Mouse (Mus musculus) neutrophil, adult 59 days (primary cell): ENCODE results near the gene Mtmr10. TPM values are rescaled to one million over a fixed set of nuclear protein-coding genes. Genes with fewer than 3 reads are reported as not detected.

Source experiments
- total RNA-seq, 2 experiments: library from RNA; stranded (reverse); gene quantifications; 1 replicate in 1 of 2; 2 replicates in 1 of 2; pipeline ENCODE4 v1.2.4; 2023

Gene Mtmr10
- 10 to 100 TPM; 13.3 to 18.0 TPM for total RNA-seq

DNA sequence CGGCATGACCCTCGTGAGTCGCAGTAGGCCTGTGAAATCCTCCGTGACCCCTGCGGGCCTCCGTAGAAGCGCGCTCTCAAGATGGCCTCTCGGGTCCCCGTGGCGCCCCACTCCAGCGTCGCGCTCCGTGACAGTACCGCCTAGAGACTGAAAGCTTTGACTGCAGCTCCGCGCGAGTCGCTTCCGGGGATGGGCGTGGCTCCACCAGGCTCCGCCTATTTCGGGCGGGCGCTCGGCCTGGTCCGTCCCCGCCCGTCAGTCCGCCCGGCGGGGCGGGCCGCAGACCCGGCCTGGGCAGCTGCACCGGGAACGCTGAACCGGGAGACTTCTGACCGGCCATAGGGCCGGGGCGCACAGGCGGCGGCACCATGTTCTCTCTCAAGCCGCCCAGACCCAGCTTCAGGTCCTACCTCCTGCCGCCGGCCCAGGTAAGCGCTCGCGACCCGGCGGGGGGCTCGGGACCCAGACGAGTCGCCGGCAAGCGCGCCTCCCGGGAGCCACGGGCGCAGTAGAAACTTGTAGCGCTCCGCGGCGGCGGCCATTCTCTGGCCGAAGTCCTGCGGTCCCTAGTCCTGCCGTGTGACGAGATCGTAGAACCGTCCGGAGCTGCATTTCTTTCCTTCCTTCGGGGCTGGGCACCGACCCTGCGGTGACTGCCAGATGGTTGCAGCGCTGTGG is at the start of gene Mtmr10:
Gene Mtmr10 (plus strand): TSS at position 240 of the 678 bp plus-strand sequence.

GRCm38 (mm10) chr7:64373830-64374562 is 86.5 kb downstream of the Mtmr10 start, which contains the start of gene Fan1:
Gene Fan1, minus strand, starts transcription at chr7:64374095.

Other genes starting within 250 kb of the Mtmr10 start
- not detected for gene Trpm1, start 133.8 kb upstream of the Mtmr10 start, total RNA-seq
- gene Fan1, start 86.4 kb downstream of the Mtmr10 start, total RNA-seq = 1 to 10 TPM; 2.7 to 2.8 TPM
- gene Mphosph10, start 104.6 kb downstream of the Mtmr10 start, total RNA-seq = 10 to 100 TPM; 31.9 to 34.6 TPM
- gene Mcee, start 105.0 kb downstream of the Mtmr10 start, total RNA-seq = 10 to 100 TPM; 34.0 to 35.4 TPM
- gene Apba2, start 214.1 kb downstream of the Mtmr10 start, total RNA-seq = not detected